Mouse (Mus musculus) stomach, postnatal 0 days (tissue): ENCODE results near the gene Plpp2. TPM values are rescaled to one million over a fixed set of nuclear protein-coding genes. Genes with fewer than 3 reads are reported as not detected.
A peak's percentile ranks its signal among the peaks of the same experiment; 100 is the strongest.

ENCODE experiments used
- ATAC-seq: fragments of 200-750 bp; cut with Nextera tagmentation; 2 replicates; pipeline ENCODE4 v1.8.0; 2017; ENCODE audit not compliant: low FRiP score, low TSS enrichment
- DNase-seq: peaks from one replicate; pipeline ENCODE4 v3.0.0-alpha.2; 2016; ENCODE audit warnings: low spot score
- H3K27ac ChIP-seq: fragments of 300-500 bp; sonication (generic); replicated peaks from 2 replicates; pipeline ENCODE4 v1.5.1; 2014; ENCODE audit warnings: mild to moderate bottlenecking, control low read depth
- H3K27me3 ChIP-seq: fragments of 300-500 bp; sonication (generic); 2 replicates; pipeline ENCODE4 v1.6.1; 2014; ENCODE audit warnings: low read length; ENCODE audit not compliant: control insufficient read depth, insufficient read depth
- H3K36me3 ChIP-seq: fragments of 300-500 bp; sonication (generic); 2 replicates; pipeline ENCODE4 v1.6.1; 2014; ENCODE audit warnings: low read length, mixed read lengths; ENCODE audit not compliant: control insufficient read depth, insufficient read depth
- H3K4me1 ChIP-seq: fragments of 300-500 bp; sonication (generic); replicated peaks from 2 replicates; pipeline ENCODE4 v1.6.1; 2014; ENCODE audit warnings: antibody characterized with exemption; ENCODE audit not compliant: control insufficient read depth, insufficient read depth
- H3K4me2 ChIP-seq: fragments of 300-500 bp; sonication (generic); replicated peaks from 2 replicates; pipeline ENCODE4 v1.6.1; 2014; ENCODE audit warnings: low read depth, mild to moderate bottlenecking, control low read depth, moderate library complexity
- H3K4me3 ChIP-seq: fragments of 300-500 bp; sonication (generic); 2 replicates; pipeline ENCODE4 v1.5.1; 2014; ENCODE audit warnings: low read depth, low read length, control low read depth
- H3K9ac ChIP-seq: fragments of 300-500 bp; sonication (generic); 2 replicates; pipeline ENCODE4 v1.6.1; 2014; ENCODE audit warnings: mild to moderate bottlenecking, low read length, control low read depth, mixed read lengths
- H3K9me3 ChIP-seq: fragments of 300-500 bp; sonication (generic); 2 replicates; pipeline ENCODE4 v1.6.1; 2016; ENCODE audit warnings: low read length; ENCODE audit not compliant: control insufficient read depth
- CTCF ChIP-seq: IDR thresholded peaks from 2 replicates; pipeline ENCODE4 v1.5.1; 2016; ENCODE audit warnings: antibody characterized with exemption, low read depth, mild to moderate bottlenecking, moderate library complexity
- EP300 ChIP-seq: optimal IDR thresholded peaks from 2 replicates; pipeline ENCODE3; 2016; ENCODE audit warnings: antibody characterized with exemption
- WGBS: fragments of 180-500 bp; shearing (Covaris S2); extraction: QIAGEN DNeasy Blood & Tissue Kit; methylation state at CpG from one replicate; pipeline ENCODE4 v1.1.7; 2014; 5-methylcytosine and 5-hydroxymethylcytosine counted together
- polyA plus RNA-seq: library from polyadenylated mRNA; unstranded; fragments of >200 nt; fragmentation: Nextera tagmentation; extraction: Ambion mirVana; gene quantifications from 2 replicates; pipeline ENCODE4 v1.2.1, GENCODE M21; 2015

Plpp2 gene
- polyA plus RNA-seq, 1 experiment from 2014 or later = 81.8 TPM

DNA sequence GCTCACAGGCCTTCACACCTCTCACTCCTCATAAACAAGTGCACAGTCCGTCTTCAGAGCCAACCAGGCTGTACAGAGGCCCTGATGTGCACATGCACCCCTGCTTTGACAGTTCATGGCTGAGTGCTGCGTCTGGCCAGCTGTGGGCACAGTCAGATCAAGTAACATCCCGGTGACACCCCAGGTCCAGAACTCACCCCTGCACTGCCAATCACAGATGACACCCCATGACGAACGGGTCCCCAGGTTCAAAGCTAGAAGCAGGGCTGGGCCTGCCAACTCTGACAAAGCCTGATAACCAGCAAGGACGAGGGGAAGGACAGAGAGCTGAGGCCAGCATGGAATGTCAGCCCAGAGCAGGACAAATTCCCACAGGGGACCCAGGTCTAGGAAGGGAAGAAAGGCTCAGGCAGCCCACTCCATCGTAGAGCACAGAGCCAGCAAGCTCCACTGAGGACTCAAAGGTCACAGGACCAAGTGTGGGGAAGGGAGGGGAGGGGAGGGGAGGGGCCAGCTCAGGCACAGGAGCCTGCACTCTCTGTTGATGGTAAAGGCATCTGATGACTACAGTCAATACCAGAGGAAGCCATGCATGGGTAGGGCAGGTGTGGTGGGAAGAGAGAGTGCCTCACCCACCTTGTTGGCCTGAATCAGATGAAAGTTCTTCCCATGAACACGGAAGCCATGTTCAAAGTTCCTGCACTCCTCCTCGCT, 10.4 kb upstream of the Plpp2 start:
- Histone ChIP-seq H3K4me3 (no peak overlapping the region), H3K9me3 (no peaks in the 10 kb centered on the region), H3K27ac (no peak overlapping the region), H3K4me2 (no peak overlapping the region), H3K36me3 (peaks cover 42% of the 10 kb centered on the region), H3K4me1 (no peaks in the 10 kb centered on the region), H3K9ac (no peak overlapping the region), H3K27me3 (no peaks in the 10 kb centered on the region)
- DNase-seq (peak; percentile 15), ATAC-seq (peak; percentile 22; the same call in 1 of the 2 replicates)
- TF ChIP-seq CTCF (no peak), EP300 (no peak)
- 73% methylated on average over 9 of the region's 9 CpGs for WGBS

DNA sequence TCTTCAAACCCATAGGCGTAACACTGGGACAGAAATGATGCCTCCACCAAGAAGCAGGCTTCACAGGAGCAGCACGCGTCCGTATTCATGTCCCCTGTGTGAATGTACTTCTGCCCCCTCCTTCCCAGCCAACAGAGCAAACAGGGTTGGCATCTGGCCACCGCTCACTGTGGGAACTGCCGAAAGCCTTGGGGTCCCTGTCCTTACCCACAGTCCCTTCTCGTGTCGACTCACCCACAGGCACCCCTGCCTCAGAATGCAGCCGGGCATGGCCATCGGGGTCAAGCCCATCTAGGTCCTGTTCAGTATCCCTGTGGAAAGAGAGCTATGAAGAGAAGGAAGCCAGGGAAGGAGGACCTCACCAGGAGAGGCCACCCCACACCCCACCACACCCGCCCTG, 8.6 kb upstream of the Plpp2 start:
- H3K4me3 ChIP-seq = no peak overlapping the region
- no peak overlapping the region for H3K9ac ChIP-seq
- no peak for DNase-seq
- no peak for ATAC-seq
- WGBS = 96% methylated on average over 11 of the region's 11 CpGs
- no peaks in the 10 kb centered on the region for H3K4me1 ChIP-seq
- TF ChIP-seq CTCF (no peak), EP300 (no peak)
- H3K27me3 ChIP-seq = no peaks in the 10 kb centered on the region
- H3K36me3 ChIP-seq = peaks cover 30% of the 10 kb centered on the region
- H3K27ac ChIP-seq = no peak overlapping the region
- H3K4me2 ChIP-seq = no peak overlapping the region
- no peaks in the 10 kb centered on the region for H3K9me3 ChIP-seq

DNA sequence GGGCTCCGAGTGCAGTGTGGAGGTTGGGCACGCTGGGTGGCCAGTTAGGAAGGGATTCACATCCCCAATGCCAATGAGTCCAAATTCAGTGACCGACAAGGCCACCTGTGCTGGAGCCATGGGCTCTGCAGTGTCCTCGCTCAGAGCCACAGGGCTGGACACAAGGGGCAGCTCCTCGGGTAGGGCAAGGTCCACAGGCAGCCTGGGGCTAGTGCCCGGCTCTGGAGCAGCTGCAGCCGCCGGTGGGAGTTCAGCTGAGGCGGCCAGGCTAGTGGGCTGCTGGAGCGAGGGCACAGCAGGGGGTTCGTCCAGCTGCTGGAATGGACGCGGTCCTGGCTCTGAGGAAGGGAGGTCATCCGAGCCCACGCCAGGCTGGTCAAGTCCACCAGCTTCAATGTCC, 7.9 kb upstream of the Plpp2 start:
- H3K4me2 ChIP-seq = no peak overlapping the region
- no peak overlapping the region for H3K4me3 ChIP-seq
- DNase-seq (peak; percentile 11), ATAC-seq (no peak)
- H3K27ac ChIP-seq = no peak overlapping the region
- no peaks in the 10 kb centered on the region for H3K27me3 ChIP-seq
- 95% methylated on average over 15 of the region's 15 CpGs for WGBS
- TF ChIP-seq CTCF (no peak), EP300 (no peak)
- H3K36me3 ChIP-seq = peaks cover 26% of the 10 kb centered on the region
- H3K9me3 ChIP-seq = no peaks in the 10 kb centered on the region
- no peaks in the 10 kb centered on the region for H3K4me1 ChIP-seq
- H3K9ac ChIP-seq = no peak overlapping the region

DNA sequence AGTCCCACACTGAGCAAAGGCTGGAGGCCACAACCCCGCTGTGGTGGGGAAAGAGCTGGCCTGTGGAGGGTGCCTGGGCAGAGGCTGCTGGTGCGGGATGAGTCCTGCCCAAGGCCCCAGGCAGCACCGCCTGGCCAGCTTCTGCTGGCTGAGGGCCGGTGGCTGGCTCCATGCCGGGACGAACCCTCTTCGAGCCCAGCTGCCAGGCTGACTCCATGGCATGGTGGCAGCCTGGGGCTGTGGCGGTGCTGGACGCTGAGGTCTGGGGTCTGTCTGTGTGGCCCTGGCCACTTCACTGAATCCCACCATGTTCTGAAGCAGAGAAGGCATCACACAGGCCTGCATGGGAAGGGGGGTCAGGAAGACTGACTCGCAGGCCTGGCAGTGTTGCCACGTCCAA, 7.2 kb upstream of the Plpp2 start:
- H3K9ac ChIP-seq = no peak overlapping the region

DNA sequence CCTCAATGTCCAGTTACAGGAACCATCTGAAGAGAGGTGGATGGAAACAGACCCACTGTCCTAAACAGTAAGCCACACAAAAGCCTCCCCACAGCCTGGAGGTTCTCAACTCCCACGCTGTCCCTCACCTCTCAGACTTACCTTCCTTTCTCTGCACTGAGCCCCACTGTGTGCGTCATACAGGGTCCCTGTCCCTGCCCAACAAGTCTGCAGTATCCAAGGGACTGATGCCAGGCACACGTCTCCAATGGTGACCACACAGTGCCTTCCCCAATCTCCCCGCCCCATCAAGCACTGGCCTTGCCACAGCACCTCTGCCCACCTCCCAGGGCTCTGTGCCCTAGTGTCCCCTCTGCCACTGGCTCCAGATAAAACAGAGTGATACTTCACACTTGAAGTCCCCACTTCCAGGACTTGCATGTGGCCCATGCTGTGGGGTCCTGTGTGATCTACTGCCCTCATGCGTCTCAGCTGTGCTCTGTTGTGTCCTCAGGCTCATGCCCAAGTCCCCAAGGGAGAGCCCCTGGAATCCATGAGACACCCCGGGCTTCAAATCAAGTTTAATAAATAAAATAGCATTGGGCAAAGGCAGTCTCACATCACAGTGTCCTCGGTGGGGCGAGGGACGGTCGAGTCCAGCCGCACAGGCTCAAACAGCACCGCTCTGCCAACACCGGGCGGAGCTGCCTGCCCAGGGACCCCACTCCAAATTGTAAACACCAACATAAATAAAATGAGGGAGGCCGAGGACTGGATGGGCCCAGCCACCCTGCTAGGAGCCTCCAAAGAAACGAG, 6.3 kb upstream of the Plpp2 start:
- no peak overlapping the region for H3K4me2 ChIP-seq
- H3K36me3 ChIP-seq = peaks cover 18% of the 10 kb centered on the region
- ATAC-seq = no peak
- no peaks in the 10 kb centered on the region for H3K27me3 ChIP-seq
- H3K9me3 ChIP-seq = no peaks in the 10 kb centered on the region
- no peaks in the 10 kb centered on the region for H3K4me1 ChIP-seq
- H3K27ac ChIP-seq = no peak overlapping the region
- DNase-seq = peak; percentile 11
- TF ChIP-seq CTCF = no peak
- TF ChIP-seq EP300 = no peak
- 92% methylated on average over 16 of the region's 16 CpGs for WGBS
- no peak overlapping the region for H3K9ac ChIP-seq
- H3K4me3 ChIP-seq = no peak overlapping the region

More for the DNA sequence above, 7.2 kb upstream of the Plpp2 start:
- H3K4me1 ChIP-seq = no peaks in the 10 kb centered on the region
- no peak overlapping the region for H3K4me2 ChIP-seq
- H3K36me3 ChIP-seq = peaks cover 20% of the 10 kb centered on the region
- H3K9me3 ChIP-seq = no peaks in the 10 kb centered on the region
- no peaks in the 10 kb centered on the region for H3K27me3 ChIP-seq
- DNase-seq (peak; percentile 12), ATAC-seq (no peak)
- TF ChIP-seq EP300 (no peak), CTCF (no peak)
- 92% methylated on average over 11 of the region's 11 CpGs for WGBS
- H3K4me3 ChIP-seq = no peak overlapping the region
- H3K27ac ChIP-seq = no peak overlapping the region

DNA sequence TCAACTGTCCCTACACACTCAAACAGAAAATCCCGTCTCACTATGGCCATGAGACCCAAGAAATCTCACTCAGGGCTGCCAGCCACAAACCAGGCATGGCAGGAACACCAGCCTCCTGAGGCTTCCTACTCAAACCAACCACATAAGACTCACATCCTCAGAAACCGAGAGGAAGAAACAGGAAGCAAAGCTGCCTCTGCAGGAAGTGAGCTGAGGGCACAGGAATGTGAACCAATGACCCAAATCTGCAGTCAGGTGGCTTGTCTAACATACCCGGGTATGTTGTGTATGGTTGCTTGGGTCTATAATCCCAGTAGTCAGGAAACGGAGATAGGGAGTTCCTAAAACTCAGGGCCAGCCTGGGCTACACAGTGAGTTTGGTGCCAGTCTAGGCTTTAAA, 5.3 kb upstream of the Plpp2 start:
- ATAC-seq = no peak
- no peaks in the 10 kb centered on the region for H3K27me3 ChIP-seq
- no peak overlapping the region for H3K4me2 ChIP-seq
- WGBS = 52% methylated on average over 4 of the region's 4 CpGs
- no peak overlapping the region for H3K4me3 ChIP-seq
- no peak overlapping the region for H3K27ac ChIP-seq
- H3K4me1 ChIP-seq = no peaks in the 10 kb centered on the region
- H3K36me3 ChIP-seq = peaks cover 10% of the 10 kb centered on the region
- no peak for TF ChIP-seq CTCF
- no peak for TF ChIP-seq EP300
- H3K9me3 ChIP-seq = no peaks in the 10 kb centered on the region
- no peak for DNase-seq
- no peak overlapping the region for H3K9ac ChIP-seq
